Mouse (Mus musculus): ENCODE measurements around the gene Gm29866. TPM values are rescaled to one million over a fixed set of nuclear protein-coding genes. Genes with fewer than 3 reads are reported as not detected.

Gm29866 gene
- polyA plus RNA-seq (2015; fragmentation: Nextera tagmentation; extraction: Ambion mirVana), result not detected in 2 replicates

DNA sequence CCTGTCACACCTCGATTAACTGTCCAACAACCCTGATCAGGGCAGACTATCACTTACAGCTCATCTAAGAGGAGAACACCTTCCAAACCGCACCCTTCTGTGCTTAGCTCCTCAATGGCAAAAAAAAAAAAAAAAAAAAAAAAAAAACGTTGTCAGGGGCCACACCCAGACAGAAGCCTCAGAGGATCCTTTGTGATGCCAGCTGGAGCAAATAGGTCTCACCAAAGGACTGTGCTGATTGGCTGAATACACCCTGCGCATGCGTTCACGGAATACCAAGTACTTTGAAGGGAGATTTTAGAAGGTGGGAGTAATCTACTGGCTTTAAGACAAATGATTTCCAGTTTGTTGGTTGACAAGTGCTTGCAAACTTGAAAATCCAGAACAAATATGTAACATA is at the start of gene Gm29866:
TSS of gene Gm29866 (minus strand) at position 101 of the 400 bp plus-strand sequence.

Other genes with a start within 250 kb of the Gm29866 start
- not detected in 2 replicates for gene Gm20909, start 170.9 kb upstream of the Gm29866 start, polyA plus RNA-seq (2015; fragmentation: Nextera tagmentation; extraction: Ambion mirVana)
- gene Gm20865, start 247.9 kb upstream of the Gm29866 start, polyA plus RNA-seq (2015; fragmentation: Nextera tagmentation; extraction: Ambion mirVana), result not detected in 2 replicates

All from skeletal muscle tissue, postnatal 0 days (tissue).